Mouse (Mus musculus) stomach, embryonic 14.5 days (tissue): ENCODE measurements around the gene Snapin. TPM values are rescaled to one million over a fixed set of nuclear protein-coding genes. Genes with fewer than 3 reads are reported as not detected.

ENCODE experiments used
- ATAC-seq: fragments of 200-750 bp; cut with Nextera tagmentation; 2 replicates; pipeline ENCODE4 v1.8.0; 2017; ENCODE audit warnings: low read depth, moderate TSS enrichment; ENCODE audit not compliant: insufficient number of reproducible peaks, insufficient read depth, low FRiP score
- H3K27ac ChIP-seq: fragments of 300-500 bp; sonication (generic); 2 replicates; pipeline ENCODE4 v1.5.1; 2014; ENCODE audit warnings: mild to moderate bottlenecking, low read length, moderate library complexity, mixed read lengths
- H3K27me3 ChIP-seq: fragments of 300-500 bp; sonication (generic); 2 replicates; pipeline ENCODE4 v1.6.1; 2014; ENCODE audit warnings: low read length, control low read depth, mixed read lengths; ENCODE audit not compliant: control insufficient read depth, insufficient read depth
- H3K36me3 ChIP-seq: fragments of 300-500 bp; sonication (generic); 2 replicates; pipeline ENCODE4 v1.6.1; 2014; ENCODE audit warnings: mild to moderate bottlenecking, control low read depth, low read length, moderate library complexity, mixed read lengths; ENCODE audit not compliant: control insufficient read depth, insufficient read depth
- H3K4me1 ChIP-seq: fragments of 300-500 bp; sonication (generic); 2 replicates; pipeline ENCODE4 v1.6.1; 2014; ENCODE audit warnings: low read length, control low read depth, mixed read lengths; ENCODE audit not compliant: control insufficient read depth, insufficient read depth
- H3K4me2 ChIP-seq: fragments of 300-500 bp; sonication (generic); replicated peaks from 2 replicates; pipeline ENCODE4 v1.6.1; 2014; ENCODE audit warnings: low read depth, low read length, control low read depth
- H3K4me3 ChIP-seq: fragments of 300-500 bp; sonication (generic); 2 replicates; pipeline ENCODE4 v1.5.1; 2014; ENCODE audit warnings: low read depth, low read length, control low read depth
- H3K9ac ChIP-seq: fragments of 300-500 bp; sonication (generic); replicated peaks from 2 replicates; pipeline ENCODE4 v1.6.1; 2014; ENCODE audit warnings: low read depth, mild to moderate bottlenecking, control low read depth, low read length, moderate library complexity, mixed read lengths
- H3K9me3 ChIP-seq: fragments of 300-500 bp; sonication (generic); 2 replicates; pipeline ENCODE4 v1.6.1; 2016; ENCODE audit warnings: low read depth, low read length, control low read depth; ENCODE audit not compliant: control insufficient read depth
- WGBS: fragments of 180-500 bp; shearing (Covaris S2); extraction: QIAGEN DNeasy Blood & Tissue Kit; methylation state at CpG from one replicate; pipeline ENCODE4 v1.1.7; 2014; 5-methylcytosine and 5-hydroxymethylcytosine counted together
- polyA plus RNA-seq: library from polyadenylated mRNA; unstranded; fragments of >200 nt; fragmentation: Nextera tagmentation; extraction: Ambion mirVana; gene quantifications from 2 replicates; pipeline ENCODE4 v1.2.1, GENCODE M21; 2014

Snapin gene
- polyA plus RNA-seq, 1 experiment from 2014 or later, result 81.2 TPM

DNA sequence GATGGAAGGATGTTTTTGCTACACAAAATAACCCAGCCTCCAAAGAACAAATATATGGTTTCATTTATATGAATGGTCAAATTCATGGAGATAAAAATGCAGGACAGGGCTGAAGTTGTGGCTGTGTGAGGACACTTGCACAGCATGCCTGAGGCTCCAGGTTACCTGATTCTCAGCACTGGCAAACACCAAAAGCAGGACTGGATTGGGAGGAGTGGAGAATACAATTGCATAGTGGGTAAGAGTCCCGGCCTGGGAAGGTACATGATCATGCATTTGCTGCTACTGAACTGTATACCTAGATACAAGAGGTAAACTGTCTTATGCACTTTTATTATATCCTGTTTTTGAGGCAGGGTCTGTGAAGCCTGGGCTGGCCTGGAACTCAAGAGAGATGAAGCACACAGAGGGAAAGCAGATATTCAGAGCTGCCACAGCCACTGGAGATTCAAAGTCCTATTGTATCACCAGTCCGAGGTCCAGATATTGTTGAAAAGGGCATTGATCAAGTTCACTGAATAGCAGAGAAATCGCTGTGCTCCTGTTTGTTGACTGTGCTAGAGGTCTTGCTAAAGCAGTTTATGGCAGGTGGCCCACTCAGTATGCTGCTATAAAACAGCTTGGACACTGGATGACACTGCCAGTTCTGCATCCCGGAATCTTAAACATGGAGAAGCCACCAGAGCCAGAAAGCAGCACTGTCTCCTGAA lies 3.2 kb upstream of the Snapin start:
- no peak overlapping the region for H3K27ac ChIP-seq
- H3K36me3 ChIP-seq, result peaks cover 38% of the 10 kb centered on the region
- H3K4me1 ChIP-seq, result peaks cover 10% of the 10 kb centered on the region; the same call in 1 of the 2 replicates
- H3K4me2 ChIP-seq, result no peak overlapping the region
- no peak overlapping the region for H3K4me3 ChIP-seq
- no peak for ATAC-seq
- H3K27me3 ChIP-seq, result no peaks in the 10 kb centered on the region
- no peaks in the 10 kb centered on the region for H3K9me3 ChIP-seq
- 52% methylated on average over 4 of the region's 4 CpGs for WGBS
- H3K9ac ChIP-seq, result no peak overlapping the region

DNA sequence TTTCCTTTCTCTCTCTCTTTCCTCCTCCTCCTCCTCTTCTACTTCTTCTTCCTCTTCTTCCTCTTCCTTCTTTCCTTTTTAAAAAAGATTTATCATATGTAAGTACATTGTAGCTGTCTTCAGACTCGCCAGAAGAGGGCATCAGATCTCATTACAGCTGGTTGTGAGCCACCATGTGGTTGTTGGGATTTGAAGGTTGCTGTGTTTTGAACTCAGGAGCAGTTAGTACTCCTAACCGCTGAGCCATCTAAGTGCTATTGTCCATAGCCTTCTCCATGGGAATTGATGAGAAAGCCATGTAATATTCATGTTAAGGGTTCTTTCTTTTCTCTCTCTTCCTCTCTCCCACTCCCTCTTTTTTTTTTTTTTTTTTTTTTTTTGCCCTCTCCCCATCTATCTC lies 517 bp upstream of the Snapin start:
- ATAC-seq, result no peak

DNA sequence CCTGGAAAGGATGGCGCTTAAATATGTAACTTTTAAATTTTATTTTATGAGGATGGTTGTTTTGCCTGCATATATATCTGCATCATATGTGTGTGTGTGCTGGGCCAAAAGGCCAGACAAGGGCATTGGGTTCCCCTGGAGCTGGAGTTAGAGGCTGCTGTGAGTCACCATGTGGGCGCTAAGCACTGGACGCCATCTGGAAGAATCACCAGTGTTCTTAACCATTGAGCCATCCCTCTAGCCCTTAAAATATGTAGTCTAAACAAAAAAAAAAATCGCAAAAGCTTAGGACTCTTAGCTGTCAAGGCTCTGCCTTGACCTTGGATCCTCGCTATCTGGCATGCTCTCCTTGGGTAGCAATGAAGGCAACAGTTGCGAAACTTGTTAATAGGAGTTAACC lies 2.3 kb downstream of the Snapin start:
- 78% methylated on average over 6 of the region's 6 CpGs for WGBS

More for the DNA sequence above, 517 bp upstream of the Snapin start:
- no peak overlapping the region for H3K27ac ChIP-seq
- no peak overlapping the region for H3K9ac ChIP-seq
- no peak overlapping the region for H3K4me2 ChIP-seq
- H3K9me3 ChIP-seq, result no peaks in the 10 kb centered on the region
- no peaks in the 10 kb centered on the region for H3K27me3 ChIP-seq
- 34% methylated on average over 2 of the region's 2 CpGs for WGBS
- H3K36me3 ChIP-seq, result peaks cover 34% of the 10 kb centered on the region
- no peak overlapping the region for H3K4me3 ChIP-seq
- peaks cover 10% of the 10 kb centered on the region; the same call in 1 of the 2 replicates for H3K4me1 ChIP-seq

DNA sequence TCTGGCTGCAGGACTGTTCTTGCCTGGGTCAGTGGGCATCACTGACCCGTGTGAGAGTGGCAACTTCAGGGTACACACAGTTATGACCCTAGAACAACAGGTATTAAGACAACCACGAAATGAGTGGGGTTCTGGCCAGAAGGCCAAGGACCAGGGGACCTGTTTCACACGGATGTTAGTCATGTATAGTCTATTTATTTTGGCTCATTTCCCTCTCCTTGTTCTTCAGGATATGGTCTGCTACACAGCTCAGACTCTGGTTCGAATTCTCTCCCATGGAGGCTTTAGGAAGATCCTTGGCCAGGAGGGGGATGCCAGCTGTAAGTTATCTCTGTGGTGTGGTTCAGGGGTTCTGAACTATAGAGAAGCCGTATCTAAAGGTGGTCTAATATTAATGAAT lies 3.8 kb downstream of the Snapin start:
- no peaks in the 10 kb centered on the region for H3K9me3 ChIP-seq

More for the DNA sequence above, 2.3 kb downstream of the Snapin start:
- H3K27ac ChIP-seq, result no peak overlapping the region
- no peaks in the 10 kb centered on the region for H3K9me3 ChIP-seq
- no peak overlapping the region for H3K9ac ChIP-seq
- H3K27me3 ChIP-seq, result no peaks in the 10 kb centered on the region
- H3K4me2 ChIP-seq, result no peak overlapping the region
- no peak overlapping the region for H3K4me3 ChIP-seq
- no peak for ATAC-seq
- peaks cover 10% of the 10 kb centered on the region; the same call in 1 of the 2 replicates for H3K4me1 ChIP-seq
- H3K36me3 ChIP-seq, result peaks cover 49% of the 10 kb centered on the region

DNA sequence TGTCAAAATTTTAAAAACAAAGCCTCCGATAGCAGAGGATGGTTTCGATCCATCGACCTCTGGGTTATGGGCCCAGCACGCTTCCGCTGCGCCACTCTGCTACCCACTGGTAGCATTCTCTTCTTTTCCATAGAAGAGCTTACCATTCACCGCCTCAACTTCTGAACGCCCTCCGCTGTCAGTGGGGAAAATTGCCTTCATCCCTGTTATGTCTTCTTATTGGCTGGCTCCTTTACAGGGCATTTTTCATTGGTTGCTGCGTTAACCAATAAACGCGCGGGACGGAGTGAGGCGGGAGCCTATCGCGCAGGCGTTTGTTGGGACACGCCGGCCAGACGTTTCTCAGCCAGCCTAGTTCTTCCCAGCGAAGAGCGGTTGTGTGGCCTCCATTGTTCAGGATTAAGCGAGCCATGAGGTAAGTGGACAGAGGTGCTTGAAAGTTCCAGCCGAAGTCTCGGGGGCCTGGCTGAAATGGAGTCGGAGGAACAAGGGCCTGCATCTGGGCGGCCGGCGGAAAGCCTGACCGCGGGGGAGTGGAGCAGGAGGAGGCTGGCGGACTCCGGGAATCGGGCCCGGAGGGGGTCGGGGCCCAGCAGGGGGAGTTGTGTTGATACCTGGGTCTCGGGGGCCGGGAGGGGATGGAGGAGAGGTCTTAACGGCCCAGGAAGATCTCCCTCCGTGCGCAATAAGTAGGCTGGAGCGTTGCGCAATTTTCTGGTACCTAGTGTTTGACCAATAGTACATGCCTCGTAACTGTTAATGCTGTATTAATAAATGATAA lies 14.8 kb downstream of the Snapin start, which contains the start of gene Ilf2:
TSS of gene Ilf2 (plus strand) at position 296 of the 781 bp plus-strand sequence.
- H3K36me3 ChIP-seq, result peaks cover 27% of the 10 kb centered on the region
- WGBS, result under 1% methylated on average over 45 of the region's 45 CpGs
- no peaks in the 10 kb centered on the region for H3K27me3 ChIP-seq
- H3K4me1 ChIP-seq, result 0 out of 2 replicates have a peak, but pooled peaks cover 5% of the 10 kb centered on the region
- H3K9ac ChIP-seq, result peak within 1 kb of the TSS; percentile 72
- peak within 1 kb of the TSS; percentile 86 for H3K27ac ChIP-seq
- H3K4me3 ChIP-seq, result peak within 1 kb of the TSS; percentile 68
- no peaks in the 10 kb centered on the region for H3K9me3 ChIP-seq
- H3K4me2 ChIP-seq, result peak within 1 kb of the TSS; percentile 75
- ATAC-seq, result peak; percentile 99

More for the DNA sequence above, 3.8 kb downstream of the Snapin start:
- H3K27me3 ChIP-seq, result no peaks in the 10 kb centered on the region
- no peak overlapping the region for H3K4me3 ChIP-seq
- WGBS, result 82% methylated on average over 5 of the region's 5 CpGs
- peaks cover 10% of the 10 kb centered on the region; the same call in 1 of the 2 replicates for H3K4me1 ChIP-seq
- H3K4me2 ChIP-seq, result no peak overlapping the region
- H3K9ac ChIP-seq, result no peak overlapping the region
- H3K27ac ChIP-seq, result no peak overlapping the region
- H3K36me3 ChIP-seq, result peaks cover 65% of the 10 kb centered on the region
- ATAC-seq, result no peak

DNA sequence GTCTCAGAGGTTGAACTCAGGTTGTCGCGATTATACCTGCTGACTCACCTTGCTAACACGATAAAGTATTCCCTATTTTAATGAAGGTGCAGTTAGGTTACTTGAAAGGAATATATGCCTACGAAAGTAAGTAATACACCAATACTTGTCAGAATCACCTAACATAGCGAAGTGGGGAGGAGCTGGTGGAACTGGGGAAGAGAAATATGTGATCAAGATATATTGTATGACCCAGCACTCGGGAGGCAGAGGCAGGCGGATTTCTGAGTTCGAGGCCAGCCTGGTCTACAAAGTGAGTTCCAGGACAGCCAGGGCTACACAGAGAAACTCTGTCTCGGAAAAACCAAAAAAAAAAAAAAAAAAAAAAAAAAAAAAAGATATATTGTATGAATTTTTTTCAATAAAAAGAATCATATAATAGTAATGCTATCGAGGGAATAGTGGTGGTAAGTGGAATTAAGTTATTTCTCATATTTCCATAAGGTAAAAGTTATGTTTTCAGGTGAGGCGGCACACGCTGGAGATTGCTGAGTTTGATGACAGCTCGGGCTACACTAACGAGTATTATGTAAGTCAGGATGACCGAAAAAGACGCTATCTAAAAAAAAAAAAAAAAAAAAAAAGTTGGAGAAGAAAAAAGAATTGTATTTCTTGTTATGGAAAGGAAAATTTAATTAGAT lies 15.5 kb downstream of the Snapin start:
- Histone ChIP-seq H3K36me3 (peaks cover 21% of the 10 kb centered on the region), H3K27me3 (no peaks in the 10 kb centered on the region), H3K4me1 (0 out of 2 replicates have a peak, but pooled peaks cover 5% of the 10 kb centered on the region), H3K27ac (no peak overlapping the region), H3K4me2 (peak overlapping the region; percentile 35), H3K4me3 (peak overlapping the region; percentile 31), H3K9me3 (no peaks in the 10 kb centered on the region), H3K9ac (no peak overlapping the region)
- 34% methylated on average over 15 of the region's 16 CpGs for WGBS
- ATAC-seq, result no peak

DNA sequence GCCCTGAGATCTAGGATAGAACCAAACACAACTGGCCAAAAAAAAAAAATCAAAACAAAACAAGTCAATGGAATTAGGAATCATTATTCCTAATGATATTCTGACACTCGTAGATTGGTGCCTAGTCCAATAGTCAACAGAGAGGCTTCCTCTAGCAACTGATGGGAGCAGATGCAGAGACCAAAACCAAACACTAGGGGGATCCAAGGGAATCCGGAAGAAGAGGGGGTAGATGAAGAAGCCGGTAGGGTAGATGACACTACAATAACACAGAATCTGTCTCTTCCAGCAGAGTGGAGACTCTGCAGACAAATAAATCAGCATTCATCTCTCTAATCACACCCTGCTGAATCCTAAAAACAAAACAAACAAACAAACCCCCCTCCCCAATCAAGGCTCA lies 18.6 kb downstream of the Snapin start:
- H3K4me2 ChIP-seq, result no peak overlapping the region
- 31% methylated on average over 3 of the region's 3 CpGs for WGBS
- no peak overlapping the region for H3K4me3 ChIP-seq
- no peak for ATAC-seq
- no peak overlapping the region for H3K9ac ChIP-seq
- H3K4me1 ChIP-seq, result 0 out of 2 replicates have a peak, but pooled peaks cover 5% of the 10 kb centered on the region
- no peak overlapping the region for H3K27ac ChIP-seq
- no peaks in the 10 kb centered on the region for H3K9me3 ChIP-seq
- H3K36me3 ChIP-seq, result no peaks in the 10 kb centered on the region; the same call in 1 of the 2 replicates
- H3K27me3 ChIP-seq, result no peaks in the 10 kb centered on the region
